Mouse (Mus musculus): ENCODE results near the gene Ctla4. TPM values are rescaled to one million over a fixed set of nuclear protein-coding genes. Genes with fewer than 3 reads are reported as not detected.

Ctla4 gene
- total RNA-seq, 1 experiment from 2014 or later = 0.64 TPM

- DNase-seq = no peak
These were observed 43.6 kb downstream of the Ctla4 start for GRCm38 (mm10) chr1:60930397-60930796.

DNA sequence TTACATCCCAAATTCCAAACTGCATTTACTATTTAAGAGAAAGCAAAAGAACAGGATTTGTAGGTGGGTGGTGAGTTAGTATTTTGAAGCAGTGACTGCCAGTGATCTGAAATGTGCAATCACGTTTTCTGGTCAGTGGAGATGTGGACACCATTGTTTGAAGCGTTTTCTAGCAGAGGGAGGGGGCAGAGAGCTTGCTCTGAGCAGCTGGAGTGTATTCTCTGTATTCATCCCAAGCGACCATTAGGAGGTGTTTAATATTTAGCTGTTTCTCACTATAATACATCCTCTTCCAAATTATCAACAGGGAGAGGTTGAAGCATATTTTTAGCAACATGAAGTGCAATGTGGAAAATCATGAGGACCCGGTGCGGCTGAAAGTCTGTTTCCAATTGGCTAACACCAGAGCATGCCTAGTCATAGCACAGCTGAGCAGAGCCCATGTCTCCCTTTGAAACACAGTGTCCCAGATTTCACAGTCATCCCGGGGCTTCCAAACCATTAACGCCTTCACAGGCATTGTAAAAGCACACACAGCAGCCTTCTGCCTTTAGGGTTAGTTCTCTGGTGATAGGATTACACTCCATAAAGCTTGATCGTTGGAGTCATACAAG lies 49.3 kb downstream of the Ctla4 start:
- no peak for DNase-seq

GRCm38 (mm10) chr1:60936963-60937711 lies 50.3 kb downstream of the Ctla4 start:
- DNase-seq = no peak

DNA sequence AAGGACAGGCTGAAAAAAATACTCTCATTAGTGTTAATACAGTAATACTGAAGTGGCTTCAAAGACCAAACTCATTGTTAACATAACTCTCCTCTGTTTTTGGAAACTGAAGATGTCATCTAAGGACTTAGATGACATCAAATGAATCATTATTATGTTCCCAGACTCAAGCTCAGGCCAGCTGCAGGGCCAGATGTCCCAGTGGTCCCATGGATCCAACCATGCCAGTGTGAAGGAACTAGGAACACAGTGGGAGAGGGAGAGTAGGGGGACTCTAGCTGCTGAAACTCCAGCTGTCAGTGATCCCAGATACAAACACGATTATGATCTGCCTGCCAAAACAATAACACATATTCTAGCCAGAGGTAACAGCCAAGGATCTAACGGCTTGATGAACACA lies 51.5 kb downstream of the Ctla4 start:
- no peak for DNase-seq

- DNase-seq = no peak
These were observed 52.2 kb downstream of the Ctla4 start for GRCm38 (mm10) chr1:60938974-60939373.

DNA sequence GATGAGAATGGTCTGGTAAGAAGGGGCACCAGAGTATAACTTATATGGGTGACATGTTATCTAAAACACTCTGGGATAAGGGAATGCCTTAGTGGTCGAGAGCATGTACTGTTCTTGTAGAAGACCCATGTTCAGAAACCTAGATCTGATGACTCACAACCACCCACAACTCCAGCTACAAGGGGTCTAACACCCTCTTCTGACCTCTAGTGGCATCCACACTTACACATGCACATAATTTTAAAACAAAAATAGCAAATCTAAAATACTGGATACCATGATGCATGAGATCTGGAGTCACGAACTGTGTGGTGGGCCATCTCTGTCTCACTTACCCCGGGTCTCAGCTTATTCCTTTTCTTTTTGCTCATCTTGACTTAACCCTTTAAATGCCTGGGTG lies 53.2 kb downstream of the Ctla4 start:
- DNase-seq = no peak

- DNase-seq = no peak
These were observed 53.8 kb downstream of the Ctla4 start for GRCm38 (mm10) chr1:60940620-60941019.

- DNase-seq = no peak
These were observed 54.6 kb downstream of the Ctla4 start for GRCm38 (mm10) chr1:60941056-60942048.

GRCm38 (mm10) chr1:60942921-60943320 lies 56.1 kb downstream of the Ctla4 start:
- no peak for DNase-seq

GRCm38 (mm10) chr1:60945633-60946401 lies 59.0 kb downstream of the Ctla4 start:
- no peak for DNase-seq

DNA sequence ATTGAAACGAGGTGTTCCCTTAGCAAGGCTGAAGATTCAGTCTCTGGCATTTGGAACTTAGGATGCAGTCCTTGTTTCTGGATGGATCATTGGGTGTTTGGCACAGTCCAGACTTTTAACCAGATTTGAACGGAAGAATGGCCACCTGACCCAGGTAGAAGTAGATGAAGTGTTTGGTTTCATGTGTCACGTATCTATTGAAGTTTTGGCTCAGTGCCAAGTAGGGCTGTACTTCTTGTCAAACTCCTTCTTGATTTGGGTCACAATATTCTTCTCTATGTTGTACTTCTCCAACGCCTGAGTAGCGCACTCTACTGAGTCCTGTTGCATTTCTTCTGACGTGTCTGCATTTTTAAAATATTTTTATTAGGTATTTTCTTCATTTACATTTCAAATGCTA lies 61.3 kb downstream of the Ctla4 start:
- DNase-seq = no peak

DNA sequence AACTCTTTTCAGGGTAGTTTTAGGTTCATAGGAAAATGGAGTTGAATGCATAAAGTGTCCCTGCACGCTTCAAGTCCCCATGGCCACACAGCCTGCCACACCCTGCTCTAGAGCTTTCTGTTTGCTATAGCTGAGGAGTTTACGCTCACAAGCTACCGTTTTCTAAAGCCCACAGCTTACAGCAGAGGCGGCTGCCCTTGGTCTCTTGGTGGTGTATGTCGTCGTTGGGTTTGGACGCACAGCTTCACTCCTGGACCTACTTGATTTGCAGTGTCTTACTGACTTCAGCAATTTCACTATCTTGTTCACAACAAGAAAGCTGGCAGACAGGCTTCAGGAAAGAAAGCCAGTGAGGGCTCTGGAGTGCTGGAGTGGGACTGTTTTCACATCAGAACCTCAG lies 66.2 kb downstream of the Ctla4 start:
- DNase-seq = no peak

DNA sequence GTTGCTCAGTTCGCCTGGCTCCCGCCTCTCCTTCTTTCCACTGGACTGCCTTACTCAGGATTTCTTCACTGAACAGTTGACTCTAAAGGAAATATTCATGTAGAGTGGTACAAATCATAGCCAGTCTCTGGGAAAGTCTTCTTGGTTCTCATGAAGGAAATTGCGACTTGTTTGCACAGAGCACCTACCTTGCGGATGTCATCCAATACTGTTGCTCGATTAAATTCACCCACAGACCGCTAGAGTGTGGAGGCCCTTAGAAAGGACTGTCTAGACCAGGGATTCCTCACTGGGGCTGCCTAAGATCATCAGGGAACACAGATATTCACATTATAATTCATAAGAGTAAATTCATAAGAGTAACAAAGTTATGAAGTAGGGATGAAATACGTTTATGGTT lies 66.9 kb downstream of the Ctla4 start:
- no peak for DNase-seq

- no peak for DNase-seq
These were observed 68.0 kb downstream of the Ctla4 start for GRCm38 (mm10) chr1:60954759-60955158.

DNA sequence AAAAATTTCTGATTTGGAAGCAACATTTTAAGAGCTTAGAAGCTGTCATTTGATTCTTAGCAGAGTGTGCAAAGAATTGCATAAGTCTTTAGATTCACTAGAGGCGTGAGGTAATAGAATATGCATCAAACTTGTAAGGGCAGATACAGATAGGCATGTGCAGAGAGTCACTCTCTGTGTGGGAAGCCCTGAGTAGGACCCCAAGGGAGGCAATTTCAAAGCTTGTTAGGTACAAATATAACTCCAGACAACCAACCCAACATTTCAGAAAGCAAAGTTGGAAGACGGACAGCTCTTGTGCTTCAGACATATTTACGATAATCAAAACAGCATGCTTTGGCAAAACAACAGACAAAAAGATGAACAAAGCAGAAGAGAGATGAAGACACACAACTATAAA lies 68.4 kb downstream of the Ctla4 start:
- no peak for DNase-seq

- no peak for DNase-seq
These were observed 69.4 kb downstream of the Ctla4 start for GRCm38 (mm10) chr1:60956196-60956595.

DNA sequence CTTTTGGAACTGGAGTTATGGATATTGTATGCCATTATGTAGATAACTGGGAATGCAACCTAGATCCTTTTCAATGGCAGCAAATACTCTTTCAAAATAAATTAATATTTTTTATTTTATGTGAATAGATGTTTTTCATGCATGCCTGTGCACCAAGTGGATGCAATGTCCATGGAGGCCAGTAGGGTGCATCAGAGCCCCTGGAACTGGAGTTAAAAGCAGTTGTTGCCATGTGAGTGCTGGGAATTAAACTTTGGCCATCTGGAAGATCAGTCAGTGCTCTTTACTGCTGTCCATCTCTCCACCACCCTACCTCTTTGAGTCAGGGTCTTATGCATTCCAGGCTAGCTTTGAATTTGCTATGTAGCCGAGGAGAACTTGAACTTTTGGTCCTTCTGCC lies 71.5 kb downstream of the Ctla4 start:
- DNase-seq = no peak

DNA sequence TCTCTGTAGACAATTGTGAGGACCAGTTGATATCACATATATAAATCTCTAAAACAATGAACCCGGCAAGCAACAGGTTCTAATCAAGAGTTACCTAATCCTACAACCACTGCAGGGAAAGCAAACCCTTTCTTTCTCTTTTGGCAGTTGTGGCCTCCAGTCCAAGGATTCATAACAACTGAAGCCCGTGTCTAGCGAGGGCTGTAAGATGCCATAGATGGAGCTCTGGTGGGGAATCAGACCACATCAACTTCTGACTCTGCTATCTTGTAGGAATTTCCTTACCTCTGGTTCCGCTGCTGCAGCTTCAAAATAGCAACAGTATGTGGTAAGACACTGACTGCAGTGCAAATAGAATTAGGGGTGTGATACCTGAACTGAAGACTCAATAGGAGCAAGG lies 72.4 kb downstream of the Ctla4 start:
- no peak for DNase-seq

GRCm38 (mm10) chr1:60960451-60960850 lies 73.7 kb downstream of the Ctla4 start:
- DNase-seq = peak; percentile 11

GRCm38 (mm10) chr1:60961080-60961479 lies 74.3 kb downstream of the Ctla4 start:
- DNase-seq = peak; percentile 44

DNA sequence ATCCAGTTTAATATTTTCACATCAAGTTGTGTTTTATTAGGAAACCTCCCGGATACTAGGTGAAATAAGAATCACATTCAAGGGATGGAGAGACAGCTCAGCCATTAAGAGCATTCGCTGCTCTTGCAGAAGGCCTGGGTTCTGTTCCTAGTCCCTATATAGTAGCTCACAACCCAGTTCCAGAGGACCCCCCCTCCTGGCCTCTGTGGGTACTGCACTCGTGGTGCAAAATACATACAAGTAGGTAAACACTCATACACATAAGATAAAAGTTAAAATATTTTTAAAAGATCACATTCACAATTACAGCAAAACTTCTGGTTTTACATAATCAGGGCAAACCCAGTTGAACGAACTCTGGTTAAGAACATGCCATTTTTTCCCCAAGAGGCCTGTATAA lies 75.3 kb downstream of the Ctla4 start:
- DNase-seq = no peak
